7 mouse cellular contexts compared by ENCODE assay signal in the genomic region with DNA sequence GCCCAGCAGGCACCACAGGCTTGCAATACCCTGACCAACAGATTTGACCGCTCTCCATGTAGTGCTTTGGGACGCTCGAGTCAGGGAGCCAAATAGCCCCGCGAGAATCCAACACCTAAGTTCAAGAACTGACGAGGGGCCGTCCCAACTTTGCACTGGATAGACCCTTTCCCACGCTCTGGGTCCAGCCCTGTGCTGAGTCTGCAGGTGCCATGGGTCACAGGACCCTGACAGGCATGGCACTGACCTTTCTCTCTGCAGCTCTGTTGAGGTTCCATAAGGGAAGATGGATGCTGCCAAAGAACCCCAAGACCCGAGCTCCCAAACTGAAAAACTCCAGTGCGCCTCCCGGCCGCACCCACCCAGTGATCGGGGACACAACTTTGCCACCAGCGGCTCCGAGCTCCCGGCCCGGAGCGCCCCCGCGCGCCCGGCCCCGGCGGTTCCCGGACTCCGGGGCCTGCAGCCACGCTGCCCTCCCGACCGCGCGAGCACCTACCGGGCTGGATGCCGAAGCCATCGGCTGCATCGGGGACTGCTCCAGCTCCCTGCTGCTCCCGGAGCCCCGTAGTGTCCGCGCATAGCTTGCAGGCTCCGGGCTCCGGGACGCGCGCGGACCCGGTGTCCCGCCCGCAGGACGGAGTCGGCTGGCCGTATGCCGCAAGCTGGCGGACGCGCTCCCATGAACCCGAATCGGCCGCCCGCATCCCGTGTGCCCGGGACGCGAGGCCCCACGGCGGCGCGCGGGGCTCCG. TPM values are rescaled to one million over a fixed set of nuclear protein-coding genes. Genes with fewer than 3 reads are reported as not detected.
DNase-seq lines count a peak whose midpoint lies in the region; ATAC-seq and TF ChIP-seq lines count a peak whose summit lies in the region.

No protein-coding gene starts in this region.

- no peaks in the 10 kb centered on the region for H3K27me3 ChIP-seq in intestine, postnatal 0 days (replicated peaks; ENCODE audit: control insufficient read depth, insufficient read depth, low read length)
- peaks cover 9% of the 10 kb centered on the region; the same call in 1 of the 2 replicates for H3K27me3 ChIP-seq in limb, embryonic 10.5 days (ENCODE audit: low read depth, poor library complexity, severe bottlenecking)
- H3K27me3 ChIP-seq in midbrain, embryonic 10.5 days (ENCODE audit: low read depth, poor library complexity, severe bottlenecking) = peaks cover 28% of the 10 kb centered on the region
- no peaks in the 10 kb centered on the region for H3K27me3 ChIP-seq in small intestine, adult 2 months (ENCODE audit: control insufficient read depth, insufficient read depth, low read length)

- peak overlapping the region; percentile 85 for H3K9ac ChIP-seq in intestine, postnatal 0 days (ENCODE audit: low read depth, low read length)

- peak overlapping the region; percentile 93 for H3K27ac ChIP-seq in intestine, postnatal 0 days (ENCODE audit: low read depth, low read length)
- peak overlapping the region; percentile 90 for H3K27ac ChIP-seq in limb, embryonic 10.5 days
- peak overlapping the region; percentile 83 for H3K27ac ChIP-seq in midbrain, embryonic 10.5 days (replicated peaks)
- 0 out of 2 replicates have a peak overlapping the region, but pooled peaks have one; percentile 7 for H3K27ac ChIP-seq in small intestine, adult 2 months (ENCODE audit: insufficient read depth, low read depth, low read length)

- peak; percentile 67 for TF ChIP-seq CTCF in intestine, postnatal 0 days (IDR thresholded peaks at IDR 0.05; ENCODE audit: low read depth)
- TF ChIP-seq CTCF in small intestine, adult 2 months (IDR thresholded peaks at IDR 0.05; ENCODE audit: extremely low read depth, insufficient read length, insufficient replicate concordance, low read depth, low read length) = no peak

- H3K4me2 ChIP-seq in intestine, postnatal 0 days (replicated peaks; ENCODE audit: low read depth) = peak overlapping the region; percentile 80

- H3K36me3 ChIP-seq in intestine, postnatal 0 days (ENCODE audit: control insufficient read depth, insufficient read depth) = no peaks in the 10 kb centered on the region
- H3K36me3 ChIP-seq in limb, embryonic 10.5 days = no peaks in the 10 kb centered on the region
- no peaks in the 10 kb centered on the region for H3K36me3 ChIP-seq in midbrain, embryonic 10.5 days
- no peaks in the 10 kb centered on the region for H3K36me3 ChIP-seq in small intestine, adult 2 months (ENCODE audit: control insufficient read depth, insufficient read depth, low read length)

- peak overlapping the region; percentile 62 for H3K4me3 ChIP-seq in intestine, postnatal 0 days (ENCODE audit: low read depth, low read length)
- H3K4me3 ChIP-seq in limb, embryonic 10.5 days = peak overlapping the region; percentile 76
- peak overlapping the region; percentile 77 for H3K4me3 ChIP-seq in midbrain, embryonic 10.5 days
- H3K4me3 ChIP-seq in small intestine, adult 2 months (ENCODE audit: low read depth, low read length) = peak overlapping the region; percentile 86

- DNase-seq in adrenal gland, postnatal 36 days = peak; percentile 77 to 87
- DNase-seq in heart, adult 18-20 months = peak; percentile 75
- DNase-seq in limb, embryonic 10.5 days (ENCODE audit: low spot score) = peak; percentile 76
- DNase-seq in midbrain, embryonic 10.5 days (ENCODE audit: low spot score) = peak; percentile 63

- under 1% methylated on average over 68 of the region's 69 CpGs for WGBS in intestine, postnatal 0 days
- WGBS in limb, embryonic 10.5 days = under 1% methylated on average over 69 of the region's 69 CpGs
- under 1% methylated on average over 69 of the region's 69 CpGs for WGBS in midbrain, embryonic 10.5 days
- WGBS in small intestine, adult 2 months = under 1% methylated on average over 69 of the region's 69 CpGs

- peak; percentile 31; the same call in 1 of the 2 replicates for ATAC-seq in common myeloid progenitor, adult 5-6 weeks (replicated peaks; ENCODE audit: low read depth, poor library complexity, severe bottlenecking)
- peak; percentile 35 for ATAC-seq in intestine, postnatal 0 days

- TF ChIP-seq POLR2A in small intestine, adult 2 months (IDR thresholded peaks at IDR 0.05; ENCODE audit: low read depth, low read length) = no peak

- no peaks in the 10 kb centered on the region for H3K9me3 ChIP-seq in intestine, postnatal 0 days (ENCODE audit: control insufficient read depth)
- no peaks in the 10 kb centered on the region for H3K9me3 ChIP-seq in limb, embryonic 10.5 days (replicated peaks)
- H3K9me3 ChIP-seq in midbrain, embryonic 10.5 days (replicated peaks) = no peaks in the 10 kb centered on the region

- peaks cover 17% of the 10 kb centered on the region for H3K4me1 ChIP-seq in intestine, postnatal 0 days (replicated peaks; ENCODE audit: control insufficient read depth, insufficient read depth, low read length)
- peaks cover 47% of the 10 kb centered on the region for H3K4me1 ChIP-seq in limb, embryonic 10.5 days
- peaks cover 41% of the 10 kb centered on the region for H3K4me1 ChIP-seq in midbrain, embryonic 10.5 days
- peaks cover 19% of the 10 kb centered on the region for H3K4me1 ChIP-seq in small intestine, adult 2 months (ENCODE audit: control insufficient read depth, insufficient read depth, insufficient read length, low read length)

RNA-seq across cellular contexts. Expression of a gene that starts 0.5 kb away (rescaled TPM):
- total RNA-seq in adrenal gland, postnatal 36 days (2021) = 10 to 100 TPM; 21.7 to 25.1 TPM
- 0.50 and 0.97 TPM in 2 replicates for total RNA-seq in common myeloid progenitor, adult 5-6 weeks (2017)
- 1 to 10 TPM; 2.8 to 3.1 TPM for total RNA-seq in heart, adult 18-20 months (2021)
- polyA plus RNA-seq in intestine, postnatal 0 days (2015; fragmentation: Nextera tagmentation; extraction: Ambion mirVana) = 17.5 and 20.2 TPM in 2 replicates
- polyA plus RNA-seq in limb, embryonic 10.5 days (2016; fragmentation: Nextera tagmentation; extraction: Ambion mirVana) = 8.8 and 9.3 TPM in 2 replicates
- polyA plus RNA-seq in midbrain, embryonic 10.5 days (2016; fragmentation: Nextera tagmentation; extraction: Ambion mirVana) = 9.4 and 12.2 TPM in 2 replicates
- 13.1 and 15.3 TPM in 2 replicates for polyA plus RNA-seq in small intestine, adult 2 months (2012; rRNA removed)

Comparison
In these comparisons a context has a peak if more than half of its experiments do, and no peak if none do; other contexts are left out.
1. Peak in every context shown above with its lines: DNase-seq, ATAC-seq, H3K4me3 ChIP-seq and H3K27ac ChIP-seq.
2. H3K27ac ChIP-seq: peak in every context shown above with its lines; median percentile 93 in intestine, postnatal 0 days; 90 in limb, embryonic 10.5 days; 83 in midbrain, embryonic 10.5 days; 7 in small intestine, adult 2 months.